Mouse (Mus musculus): ENCODE results near the gene Zfp367.

The Zfp367 gene

GRCm38 (mm10) chr13:64154651-64155050, 1.6 kb upstream of the Zfp367 start:
- no peak for DNase-seq (ENCODE audit: low spot score in 2 of 2)

- DNase-seq (ENCODE audit: low spot score in 2 of 2): peak; percentile 55 to 56
Measured at GRCm38 (mm10) chr13:64153751-64154267, 807 bp upstream of the Zfp367 start.

GRCm38 (mm10) chr13:64152671-64153082, 325 bp downstream of the Zfp367 start:
- no peak for DNase-seq (ENCODE audit: low spot score in 2 of 2)

- DNase-seq (ENCODE audit: low spot score in 2 of 2): peak; percentile 81 to 83
Measured at GRCm38 (mm10) chr13:64152241-64152669, 747 bp downstream of the Zfp367 start.

- no peak for DNase-seq (ENCODE audit: low spot score in 2 of 2)
Measured at GRCm38 (mm10) chr13:64150121-64150520, 2.9 kb downstream of the Zfp367 start.

- peak; percentile 38 to 52 for DNase-seq (ENCODE audit: low spot score in 2 of 2)
Measured at GRCm38 (mm10) chr13:64129616-64130375, 23.2 kb downstream of the Zfp367 start.

- peak; percentile 68 to 73 for DNase-seq (ENCODE audit: low spot score in 2 of 2)
Measured at GRCm38 (mm10) chr13:64128858-64129615, 24.0 kb downstream of the Zfp367 start, which contains the start of gene Slc35d2. Gene Slc35d2 (minus strand): TSS chr13:64129368.

GRCm38 (mm10) chr13:64126316-64126715, 26.7 kb downstream of the Zfp367 start:
- DNase-seq (ENCODE audit: low spot score in 2 of 2): no peak

GRCm38 (mm10) chr13:64124886-64125285, 28.1 kb downstream of the Zfp367 start:
- DNase-seq (ENCODE audit: low spot score in 2 of 2): no peak

- no peak for DNase-seq (ENCODE audit: low spot score in 2 of 2)
Measured at GRCm38 (mm10) chr13:64123491-64124188, 29.4 kb downstream of the Zfp367 start.

- no peak for DNase-seq (ENCODE audit: low spot score in 2 of 2)
Measured at GRCm38 (mm10) chr13:64120760-64121159, 32.2 kb downstream of the Zfp367 start.

GRCm38 (mm10) chr13:64117442-64117841, 35.6 kb downstream of the Zfp367 start:
- no peak for DNase-seq (ENCODE audit: low spot score in 2 of 2)

GRCm38 (mm10) chr13:64110421-64110820, 42.6 kb downstream of the Zfp367 start:
- DNase-seq (ENCODE audit: low spot score in 2 of 2): no peak

- no peak for DNase-seq (ENCODE audit: low spot score in 2 of 2)
Measured at GRCm38 (mm10) chr13:64108381-64108850, 44.6 kb downstream of the Zfp367 start.

- DNase-seq (ENCODE audit: low spot score in 2 of 2): no peak
Measured at GRCm38 (mm10) chr13:64107535-64107934, 45.5 kb downstream of the Zfp367 start.

GRCm38 (mm10) chr13:64107105-64107504, 45.9 kb downstream of the Zfp367 start:
- no peak for DNase-seq (ENCODE audit: low spot score in 2 of 2)

GRCm38 (mm10) chr13:64105690-64106089, 47.3 kb downstream of the Zfp367 start:
- DNase-seq (ENCODE audit: low spot score in 2 of 2): no peak

- peak; percentile 33 to 39 for DNase-seq (ENCODE audit: low spot score in 2 of 2)
Measured at GRCm38 (mm10) chr13:64100186-64100585, 52.8 kb downstream of the Zfp367 start.

- no peak for DNase-seq (ENCODE audit: low spot score in 2 of 2)
Measured at GRCm38 (mm10) chr13:64098992-64099391, 54.0 kb downstream of the Zfp367 start.

- DNase-seq (ENCODE audit: low spot score in 2 of 2): peak in 1 of 2 experiments; percentile 50
Measured at GRCm38 (mm10) chr13:64093341-64093740, 59.7 kb downstream of the Zfp367 start.

GRCm38 (mm10) chr13:64092752-64093151, 60.2 kb downstream of the Zfp367 start:
- no peak for DNase-seq (ENCODE audit: low spot score in 2 of 2)

- DNase-seq (ENCODE audit: low spot score in 2 of 2): no peak
Measured at GRCm38 (mm10) chr13:64092141-64092540, 60.9 kb downstream of the Zfp367 start.

All from heart, adult 9 months (tissue).